Mouse (Mus musculus) hindbrain, embryonic 12.5 days (tissue): ENCODE results near the gene Fubp1. TPM values are rescaled to one million over a fixed set of nuclear protein-coding genes. Genes with fewer than 3 reads are reported as not detected.

Experiments used
- ATAC-seq: fragments of 200-750 bp; cut with Nextera tagmentation; 2 replicates; pipeline ENCODE4 v1.8.0; 2017; ENCODE audit warnings: moderate TSS enrichment; ENCODE audit not compliant: low FRiP score
- H3K27ac ChIP-seq: fragments of 300-500 bp; sonication (generic); 2 replicates; pipeline ENCODE4 v1.5.1; 2016; ENCODE audit warnings: mild to moderate bottlenecking
- H3K27me3 ChIP-seq: fragments of 300-500 bp; sonication (generic); 2 replicates; pipeline ENCODE4 v1.6.1; 2016; ENCODE audit warnings: mild to moderate bottlenecking
- H3K36me3 ChIP-seq: fragments of 300-500 bp; sonication (generic); 2 replicates; pipeline ENCODE4 v1.6.1; 2016; ENCODE audit warnings: mild to moderate bottlenecking
- H3K4me1 ChIP-seq: fragments of 300-500 bp; sonication (generic); 2 replicates; pipeline ENCODE4 v1.6.1; 2016
- H3K4me2 ChIP-seq: fragments of 300-500 bp; sonication (generic); replicated peaks from 2 replicates; pipeline ENCODE4 v1.6.1; 2016; ENCODE audit warnings: mild to moderate bottlenecking
- H3K4me3 ChIP-seq: fragments of 300-500 bp; sonication (generic); 2 replicates; pipeline ENCODE4 v1.5.1; 2016; ENCODE audit warnings: mild to moderate bottlenecking
- H3K9ac ChIP-seq: fragments of 300-500 bp; sonication (generic); 2 replicates; pipeline ENCODE4 v1.6.1; 2016; ENCODE audit warnings: mild to moderate bottlenecking, moderate library complexity
- H3K9me3 ChIP-seq: fragments of 300-500 bp; sonication (generic); replicated peaks from 2 replicates; pipeline ENCODE4 v1.6.1; 2016; ENCODE audit warnings: mild to moderate bottlenecking
- WGBS: fragments of 180-500 bp; shearing (Covaris S2); methylation state at CpG from one replicate; pipeline ENCODE4 v1.1.7; 2016; 5-methylcytosine and 5-hydroxymethylcytosine counted together
- polyA plus RNA-seq: library from polyadenylated mRNA; unstranded; fragments of >200 nt; fragmentation: Nextera tagmentation; extraction: Ambion mirVana; gene quantifications from 2 replicates; pipeline ENCODE4 v1.2.1, GENCODE M21; 2016

Gene Fubp1
- polyA plus RNA-seq, 1 experiment from 2014 or later: 362 TPM

DNA sequence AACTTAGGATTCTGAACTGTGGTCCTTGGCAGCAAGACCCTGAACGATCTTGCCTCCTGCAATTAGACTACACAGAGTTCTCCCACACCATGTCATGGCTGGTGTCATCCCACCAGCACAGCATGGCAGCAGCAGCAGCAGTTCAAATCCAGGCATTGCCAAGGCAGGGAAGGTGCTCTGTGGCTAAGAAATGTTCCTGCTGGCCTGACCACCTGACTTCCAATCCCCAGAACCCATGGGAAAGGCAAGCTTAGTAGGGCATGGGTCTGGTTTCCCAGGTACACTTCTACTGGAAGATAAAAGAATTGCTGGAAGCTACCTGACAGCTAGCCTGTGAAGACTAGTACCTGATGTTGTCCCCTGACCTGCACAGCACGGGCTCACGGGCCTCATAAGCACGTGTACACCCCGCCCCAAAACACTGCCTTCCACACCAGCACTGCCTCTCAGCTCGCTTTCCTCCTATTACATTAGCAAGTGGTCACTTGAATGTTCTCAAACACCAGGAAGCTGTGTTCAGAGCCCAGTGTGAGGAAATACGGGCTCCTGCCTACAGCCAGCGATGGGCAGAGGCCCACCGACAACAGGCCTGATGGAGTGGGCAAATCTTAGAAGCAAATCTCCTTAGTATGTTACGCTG lies 61.0 kb downstream of the Fubp1 start:
- Histone ChIP-seq H3K27me3 (peaks cover 16% of the 10 kb centered on the region; the same call in 1 of the 2 replicates), H3K9me3 (no peaks in the 10 kb centered on the region), H3K4me3 (no peak overlapping the region), H3K27ac (no peak overlapping the region), H3K4me1 (peaks cover 3% of the 10 kb centered on the region), H3K36me3 (peaks cover 4% of the 10 kb centered on the region), H3K9ac (no peak overlapping the region), H3K4me2 (no peak overlapping the region)
- ATAC-seq: no peak
- 93% methylated on average over 10 of the region's 10 CpGs for WGBS

DNA sequence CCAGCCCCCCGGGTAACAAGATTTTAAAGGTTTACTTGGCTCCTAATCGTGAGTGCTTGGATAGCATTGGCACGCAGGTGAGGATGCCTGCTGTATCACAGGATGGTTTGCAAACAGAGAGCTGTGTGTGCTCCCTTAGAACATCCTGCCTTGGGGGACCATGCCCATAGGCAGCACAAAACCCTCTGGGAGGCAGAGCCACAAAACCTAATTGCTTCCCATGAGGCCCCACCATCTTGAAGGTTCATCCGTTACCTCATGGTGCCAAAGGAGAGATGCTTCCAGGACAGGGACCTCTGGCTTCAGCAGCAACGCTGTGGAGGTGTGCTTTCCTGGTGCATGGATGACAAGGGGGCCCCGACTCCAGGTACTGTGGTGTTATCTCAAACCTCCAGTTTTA lies 61.7 kb downstream of the Fubp1 start:
- Histone ChIP-seq H3K27ac (no peak overlapping the region), H3K4me3 (no peak overlapping the region)
- ATAC-seq: no peak

DNA sequence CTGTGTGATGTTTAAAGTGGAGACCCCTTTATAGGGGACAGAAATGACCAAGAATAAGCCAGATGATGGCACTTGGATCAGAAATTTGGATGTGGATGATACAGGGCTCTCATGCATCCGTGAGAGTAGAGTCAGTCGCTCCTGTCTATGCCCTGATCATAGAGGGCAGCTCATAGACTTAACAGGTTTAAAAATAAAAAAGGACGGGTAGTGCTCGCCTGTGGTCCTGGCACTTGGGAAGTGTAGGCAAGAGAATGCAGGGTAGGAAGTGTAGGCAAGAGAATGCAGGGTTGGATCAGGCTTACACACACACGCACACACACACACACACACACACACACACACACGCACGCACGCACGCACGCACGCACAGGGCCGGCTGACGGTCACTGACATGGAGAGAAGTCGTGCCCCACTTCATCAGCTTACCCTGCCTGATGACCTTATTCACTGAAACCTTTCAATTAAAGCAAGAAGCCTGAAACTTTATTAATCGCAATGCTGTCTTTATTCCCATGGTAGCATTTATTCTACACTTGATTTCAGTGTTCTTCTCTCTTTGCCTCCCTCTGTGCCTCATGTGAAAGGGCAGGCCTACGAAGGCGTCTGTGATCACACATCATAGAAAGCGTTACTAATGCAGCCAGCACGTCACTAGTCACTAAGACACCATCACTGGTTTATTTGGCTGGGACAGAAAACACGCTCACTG lies 62.9 kb downstream of the Fubp1 start:
- Histone ChIP-seq H3K4me1 (no peaks in the 10 kb centered on the region), H3K36me3 (peaks cover 10% of the 10 kb centered on the region), H3K27ac (no peak overlapping the region), H3K4me3 (no peak overlapping the region), H3K27me3 (no peaks in the 10 kb centered on the region), H3K4me2 (no peak overlapping the region), H3K9ac (no peak overlapping the region), H3K9me3 (no peaks in the 10 kb centered on the region)
- 81% methylated on average over 20 of the region's 20 CpGs for WGBS
- ATAC-seq: no peak

More for the DNA sequence above, 61.7 kb downstream of the Fubp1 start:
- no peaks in the 10 kb centered on the region for H3K9me3 ChIP-seq
- no peak overlapping the region for H3K4me2 ChIP-seq
- peaks cover 10% of the 10 kb centered on the region for H3K36me3 ChIP-seq
- peaks cover 10% of the 10 kb centered on the region; the same call in 1 of the 2 replicates for H3K27me3 ChIP-seq
- 85% methylated on average over 6 of the region's 6 CpGs for WGBS
- no peak overlapping the region for H3K9ac ChIP-seq
- no peaks in the 10 kb centered on the region for H3K4me1 ChIP-seq

DNA sequence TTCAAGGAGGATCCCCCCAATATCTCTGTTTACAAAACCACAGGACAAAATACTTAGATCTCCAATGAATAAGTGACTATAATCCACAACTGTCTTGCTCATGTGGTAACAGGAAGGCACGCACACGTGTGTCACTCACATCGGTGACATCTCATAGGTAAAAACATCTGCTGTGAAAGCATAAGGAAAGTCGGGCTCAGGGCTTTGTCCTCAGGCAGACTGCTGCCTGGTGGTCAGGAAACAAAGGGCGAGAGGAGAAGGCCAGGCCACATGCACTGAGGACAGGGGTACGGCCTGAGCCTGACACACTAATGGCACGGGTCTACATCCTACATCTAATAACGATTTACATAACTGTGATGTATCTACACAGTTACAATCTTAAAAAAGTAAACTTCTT lies 64.8 kb downstream of the Fubp1 start:
- H3K36me3 ChIP-seq: peaks cover 10% of the 10 kb centered on the region
- WGBS: 70% methylated on average over 8 of the region's 8 CpGs
- no peak for ATAC-seq
- H3K4me2 ChIP-seq: no peak overlapping the region
- H3K27ac ChIP-seq: no peak overlapping the region
- H3K9ac ChIP-seq: no peak overlapping the region
- no peaks in the 10 kb centered on the region for H3K27me3 ChIP-seq
- H3K4me3 ChIP-seq: no peak overlapping the region
- no peaks in the 10 kb centered on the region for H3K9me3 ChIP-seq
- no peaks in the 10 kb centered on the region for H3K4me1 ChIP-seq

DNA sequence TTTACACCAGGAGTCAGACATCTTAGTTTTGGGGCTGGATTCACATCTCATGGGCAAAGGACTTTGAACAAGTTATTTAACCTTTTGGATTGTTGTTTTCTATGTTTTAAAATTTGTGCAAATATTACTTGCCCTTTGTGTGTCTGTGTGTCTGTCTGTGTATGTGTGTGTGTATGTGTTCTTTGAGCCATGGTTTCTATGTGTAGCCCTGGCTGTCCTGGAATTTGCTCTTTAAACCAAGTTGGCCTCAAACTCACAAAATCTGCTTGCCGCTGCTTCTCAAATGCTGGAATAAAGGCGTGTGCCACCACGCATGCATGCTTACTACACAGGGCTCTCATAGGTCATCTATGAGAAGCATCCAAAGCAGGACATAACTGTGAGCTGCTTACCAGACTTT lies 66.7 kb downstream of the Fubp1 start:
- no peaks in the 10 kb centered on the region for H3K9me3 ChIP-seq
- H3K4me1 ChIP-seq: no peaks in the 10 kb centered on the region
- H3K27ac ChIP-seq: no peak overlapping the region
- WGBS: 96% methylated on average over 3 of the region's 3 CpGs
- ATAC-seq: no peak
- no peak overlapping the region for H3K9ac ChIP-seq
- no peaks in the 10 kb centered on the region for H3K27me3 ChIP-seq
- H3K4me2 ChIP-seq: no peak overlapping the region
- H3K36me3 ChIP-seq: peaks cover 21% of the 10 kb centered on the region
- no peak overlapping the region for H3K4me3 ChIP-seq

DNA sequence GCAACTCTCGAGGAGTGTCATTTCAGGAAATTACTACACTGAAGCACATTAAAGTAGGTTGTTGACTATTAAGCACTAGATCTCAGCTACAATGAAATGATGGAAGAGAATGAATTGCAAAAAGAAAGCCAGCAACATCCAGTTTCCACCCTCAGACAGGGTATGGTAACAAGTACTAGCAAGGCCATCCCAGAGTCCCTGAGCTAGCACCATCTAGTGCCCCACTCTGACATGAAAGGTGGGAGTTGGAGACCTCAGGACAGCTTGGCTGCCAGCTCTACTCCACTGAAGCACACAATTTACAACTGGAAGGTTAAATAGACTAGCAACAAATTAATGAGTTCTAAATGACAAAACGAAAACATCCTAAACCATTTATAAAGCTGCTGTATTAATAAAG lies 67.7 kb downstream of the Fubp1 start:
- Histone ChIP-seq H3K4me2 (no peak overlapping the region), H3K27me3 (no peaks in the 10 kb centered on the region), H3K4me1 (no peaks in the 10 kb centered on the region), H3K9ac (no peak overlapping the region), H3K4me3 (no peak overlapping the region), H3K36me3 (peaks cover 31% of the 10 kb centered on the region), H3K9me3 (no peaks in the 10 kb centered on the region), H3K27ac (no peak overlapping the region)
- 86% methylated on average over 2 of the region's 2 CpGs for WGBS
- no peak for ATAC-seq

DNA sequence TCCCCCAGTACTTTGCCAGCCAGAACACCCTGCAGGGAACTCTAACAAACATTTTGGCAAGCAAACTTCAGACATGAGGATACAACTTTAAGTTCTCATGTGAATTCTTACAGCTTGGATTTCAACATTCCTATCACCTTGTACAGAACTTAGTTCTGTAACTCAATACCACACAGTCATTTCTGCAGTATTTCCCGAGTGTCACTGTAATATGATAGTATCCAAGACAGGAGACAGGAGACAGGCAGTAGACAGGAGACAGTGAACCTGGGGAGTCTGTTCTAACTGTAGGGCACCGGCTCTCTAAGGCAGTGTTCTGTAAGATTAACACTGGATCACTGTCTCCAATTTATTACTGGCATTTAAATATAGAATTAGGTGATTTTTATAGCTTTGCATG lies 68.2 kb downstream of the Fubp1 start:
- Histone ChIP-seq H3K4me1 (no peaks in the 10 kb centered on the region), H3K27me3 (no peaks in the 10 kb centered on the region), H3K36me3 (peaks cover 36% of the 10 kb centered on the region), H3K4me2 (no peak overlapping the region), H3K9me3 (no peaks in the 10 kb centered on the region), H3K9ac (no peak overlapping the region), H3K4me3 (no peak overlapping the region), H3K27ac (no peak overlapping the region)
- 67% methylated on average over 2 of the region's 2 CpGs for WGBS
- no peak for ATAC-seq

DNA sequence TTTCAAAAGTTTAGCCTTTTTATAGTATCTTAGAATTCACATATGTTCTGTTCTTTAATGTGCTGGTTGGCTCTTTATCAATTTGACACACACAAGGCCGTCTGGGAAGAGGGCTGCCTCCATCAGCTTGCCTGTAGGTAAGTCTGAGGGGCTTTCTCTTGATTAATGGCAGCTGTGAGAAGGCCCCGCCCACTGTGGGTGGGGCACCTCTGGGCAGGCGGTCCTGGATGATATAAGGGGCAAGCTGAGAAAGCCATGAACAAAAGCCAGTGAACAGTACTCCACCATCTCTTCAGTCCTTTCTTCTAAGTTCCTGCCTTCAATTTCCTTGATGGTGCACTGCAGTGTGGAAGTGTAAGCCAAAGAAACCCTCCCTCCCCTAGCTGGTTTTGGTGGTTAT lies 71.9 kb downstream of the Fubp1 start:
- no peak overlapping the region for H3K4me2 ChIP-seq
- peaks cover 52% of the 10 kb centered on the region for H3K36me3 ChIP-seq
- ATAC-seq: no peak
- 30% methylated on average over 3 of the region's 3 CpGs for WGBS
- H3K4me3 ChIP-seq: no peak overlapping the region
- no peak overlapping the region for H3K9ac ChIP-seq
- no peaks in the 10 kb centered on the region for H3K27me3 ChIP-seq
- no peaks in the 10 kb centered on the region for H3K4me1 ChIP-seq
- no peak overlapping the region for H3K27ac ChIP-seq
- H3K9me3 ChIP-seq: no peaks in the 10 kb centered on the region

DNA sequence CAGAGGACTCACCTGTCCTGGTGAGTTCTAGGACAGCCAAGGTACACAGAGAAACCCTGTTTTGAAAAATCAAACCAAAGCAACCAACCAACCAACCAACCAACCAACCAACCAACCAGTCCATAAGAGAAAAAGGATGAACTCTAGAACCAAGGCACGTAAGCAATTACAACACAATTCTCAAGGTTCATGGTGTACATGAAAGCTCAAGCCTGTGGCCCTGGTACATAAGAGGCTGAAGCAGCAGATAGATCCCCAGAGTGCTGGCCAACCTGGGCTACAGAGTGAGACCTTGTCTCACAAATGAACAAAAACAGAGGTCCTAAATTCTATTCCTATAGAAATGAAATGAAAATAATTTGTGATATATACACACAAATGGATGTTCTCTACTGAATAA lies 74.1 kb downstream of the Fubp1 start:
- H3K9me3 ChIP-seq: no peaks in the 10 kb centered on the region
- 96% methylated on average over 1 of the region's 1 CpGs for WGBS
- H3K9ac ChIP-seq: no peak overlapping the region
- no peak overlapping the region for H3K4me3 ChIP-seq
- no peak overlapping the region for H3K27ac ChIP-seq
- no peaks in the 10 kb centered on the region for H3K4me1 ChIP-seq
- H3K4me2 ChIP-seq: no peak overlapping the region
- H3K36me3 ChIP-seq: peaks cover 62% of the 10 kb centered on the region
- no peak for ATAC-seq
- H3K27me3 ChIP-seq: no peaks in the 10 kb centered on the region

DNA sequence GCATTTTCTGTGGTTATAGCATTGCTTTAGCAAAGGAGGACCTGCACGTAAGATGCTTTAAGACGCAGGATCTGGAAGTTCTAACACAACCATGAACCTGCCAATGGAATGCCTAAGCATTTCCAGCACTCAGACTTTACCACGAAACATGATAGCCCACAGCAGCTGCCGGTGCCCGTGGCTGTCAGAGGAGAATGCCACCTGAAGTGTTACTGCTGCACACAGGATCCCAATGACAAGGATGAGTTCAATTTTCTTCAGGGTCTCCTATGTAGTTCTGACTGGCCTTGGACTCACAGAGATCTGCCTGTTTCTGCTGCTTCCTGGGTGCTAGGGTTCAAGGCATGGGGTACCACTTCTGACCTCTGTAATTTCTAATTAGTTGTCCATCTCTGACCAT lies 74.5 kb downstream of the Fubp1 start:
- Histone ChIP-seq H3K27ac (no peak overlapping the region), H3K4me3 (no peak overlapping the region), H3K4me1 (no peaks in the 10 kb centered on the region), H3K9me3 (no peaks in the 10 kb centered on the region), H3K27me3 (no peaks in the 10 kb centered on the region), H3K9ac (no peak overlapping the region), H3K36me3 (peaks cover 63% of the 10 kb centered on the region), H3K4me2 (no peak overlapping the region)
- no peak for ATAC-seq
- 79% methylated on average over 5 of the region's 5 CpGs for WGBS

Other genes starting within 250 kb of the Fubp1 start
- gene Gipc2, start 44.2 kb upstream of the Fubp1 start, polyA plus RNA-seq: 2.6 and 3.3 TPM in 2 replicates
- gene Dnajb4, start 120 bp upstream of the Fubp1 start, polyA plus RNA-seq: 32.3 and 32.9 TPM in 2 replicates
- 5.4 and 12.0 TPM in 2 replicates for gene Nexn, start 55.9 kb downstream of the Fubp1 start, polyA plus RNA-seq
- 24.0 and 28.0 TPM in 2 replicates for gene Miga1, start 130.0 kb downstream of the Fubp1 start, polyA plus RNA-seq
- 78.7 and 87.7 TPM in 2 replicates for gene Usp33, start 136.1 kb downstream of the Fubp1 start, polyA plus RNA-seq
- gene Zzz3, start 185.1 kb downstream of the Fubp1 start, polyA plus RNA-seq: 47.3 and 51.6 TPM in 2 replicates